Mouse (Mus musculus): ENCODE measurements at regions not wholly inside any gene's neighbourhood (a gene's known extent, or its start where the extent isn't known, plus 50 kb on each side); places are given as distances from the start of the nearest gene placed in this dataset.

DNA sequence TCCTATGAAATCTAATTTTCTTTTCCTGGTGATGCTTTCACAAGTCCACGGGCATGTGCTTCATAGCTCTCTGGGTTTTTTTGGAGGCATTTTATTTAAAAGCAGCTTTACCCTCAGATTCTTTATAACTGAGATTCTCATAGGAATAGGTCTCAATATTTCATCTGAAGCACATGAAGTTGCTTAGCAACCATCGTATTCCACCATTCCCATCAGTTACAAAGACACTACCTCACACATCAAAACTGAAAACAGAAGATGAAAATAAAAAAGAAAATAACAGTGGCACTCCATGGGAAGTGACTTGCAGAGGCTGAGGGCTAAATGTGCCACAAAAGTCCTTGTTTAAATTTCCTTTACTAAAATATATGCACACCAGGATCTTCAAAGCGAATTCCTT is 384.0 kb upstream of the 1700015G11Rik start:
- DNase-seq, result no peak

DNA sequence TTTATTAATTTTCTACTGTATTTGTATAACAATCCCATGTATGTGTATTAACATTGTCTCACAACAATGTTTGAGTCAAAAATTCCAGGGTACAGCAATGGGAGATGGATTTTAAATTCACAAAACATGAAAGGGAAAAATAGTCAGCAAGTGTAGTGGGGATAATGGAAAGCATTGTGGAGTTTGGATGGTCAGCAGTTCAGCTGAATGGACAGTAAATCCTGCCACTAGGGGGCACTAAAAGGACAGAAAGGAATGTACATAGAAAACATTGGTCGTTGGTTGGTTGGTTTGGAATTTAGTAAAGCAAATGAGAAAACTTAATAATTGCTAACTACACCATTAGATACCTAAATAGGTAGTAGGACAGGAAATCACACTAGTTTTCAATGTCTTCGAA is 376.3 kb upstream of the 1700015G11Rik start:
- peak; percentile 10 for DNase-seq

All from adrenal gland, postnatal 25 days (tissue).